Mouse (Mus musculus) testis, adult 10 weeks (tissue): ENCODE results near the gene Lrrc2. TPM values are rescaled to one million over a fixed set of nuclear protein-coding genes. Genes with fewer than 3 reads are reported as not detected.

Source experiments
- polyA plus RNA-seq: library from polyadenylated mRNA; stranded (reverse); fragments of 350-450 nt; fragmentation: Illumina TruSeq; extraction: RNeasy Lipid Tissue Mini Kit (QIAGEN cat#74804); gene quantifications from one replicate; pipeline ENCODE4 v1.2.3, GENCODE M21; 2014; ENCODE audit warnings: low read depth, low replicate concordance

Lrrc2 gene
- polyA plus RNA-seq: 0.94 TPM

DNA sequence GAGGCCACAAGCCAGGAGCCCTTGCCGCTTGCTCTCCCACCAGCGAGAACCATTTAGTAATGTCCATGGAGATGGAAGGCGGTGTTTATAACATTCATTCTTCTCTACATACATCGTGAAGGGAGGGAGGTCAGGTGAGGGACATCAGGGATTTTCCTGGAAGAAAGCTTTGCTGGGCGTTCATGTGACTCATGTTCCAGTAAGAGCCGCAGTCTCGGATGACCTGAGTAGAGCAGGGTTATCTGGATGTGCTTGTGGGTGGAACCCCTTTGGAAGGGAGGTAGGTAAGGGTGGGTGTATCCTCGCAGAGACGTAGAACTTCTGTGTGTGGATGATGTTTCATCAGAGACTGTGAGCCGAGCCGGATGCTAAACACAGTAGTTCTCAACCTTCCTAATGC is at the start of gene Lrrc2:
Gene Lrrc2, plus strand, starts transcription at position 149 of the 400 bp plus-strand sequence.

DNA sequence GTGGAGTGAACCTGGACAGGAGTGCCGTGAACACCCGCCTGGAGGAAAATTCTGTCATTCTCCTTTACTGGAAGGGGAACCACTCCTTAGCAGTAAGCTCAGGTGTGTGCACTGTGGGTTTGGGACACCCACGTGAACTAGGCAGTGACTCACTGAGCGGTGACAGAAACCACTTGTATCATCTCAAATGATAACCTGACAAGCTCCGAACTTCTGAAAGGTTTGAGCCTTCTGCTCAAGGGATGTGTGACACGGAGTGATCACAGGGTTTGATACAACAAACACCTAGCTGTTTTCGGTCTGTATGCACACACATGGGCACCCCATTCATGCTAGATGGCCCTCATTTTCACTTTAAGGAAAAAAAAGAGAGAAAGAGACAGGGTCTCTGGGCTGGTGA is 34.6 kb upstream of the Lrrc2 start, which contains the start of gene Fam240a:
Gene Fam240a, minus strand, starts transcription at position 76 of the 400 bp plus-strand sequence.

DNA sequence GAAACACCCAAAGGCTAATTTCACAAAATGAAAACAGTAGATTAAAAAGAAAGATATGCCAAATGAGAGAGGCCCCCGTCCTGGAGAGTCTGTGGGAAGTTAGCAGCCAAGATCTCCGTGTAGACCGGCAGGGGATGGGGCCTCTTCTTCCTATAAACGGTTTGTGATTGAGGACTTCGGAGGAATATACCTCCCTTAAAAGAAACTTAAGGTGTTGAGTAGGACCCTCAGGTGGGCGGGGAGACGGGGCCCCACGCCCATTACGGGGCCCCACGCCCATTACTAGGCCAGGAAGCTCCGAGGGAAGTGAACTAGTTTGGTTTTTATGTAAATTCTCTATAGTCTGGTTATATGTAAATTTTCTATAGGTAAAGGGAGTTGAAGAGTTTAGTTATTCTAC is 5.4 kb upstream of the Lrrc2 start, which contains the start of gene Tdgf1:
Gene Tdgf1, minus strand, starts transcription at position 233 of the 400 bp plus-strand sequence.

DNA sequence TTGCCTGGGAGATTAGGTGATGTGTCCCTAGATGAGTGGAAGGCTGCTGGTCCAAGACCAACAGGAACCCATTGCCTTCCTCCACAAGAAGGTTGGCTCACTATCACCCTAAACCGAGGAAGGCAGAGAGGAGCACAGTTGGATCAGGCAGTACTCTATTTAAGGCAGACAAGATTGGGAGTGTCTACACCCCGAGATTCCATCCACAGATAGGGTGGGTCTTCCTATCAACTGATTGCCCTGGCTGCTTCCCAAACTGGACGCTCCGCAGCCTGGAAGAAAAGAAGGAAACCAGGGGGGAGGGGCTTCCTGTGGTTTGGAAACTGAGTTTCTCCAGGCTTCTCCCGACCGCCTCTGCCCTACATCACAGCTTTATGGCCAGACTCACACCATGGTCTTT is 38.9 kb downstream of the Lrrc2 start, which contains the start of gene Rtp3:
Gene Rtp3, minus strand, starts transcription at position 380 of the 400 bp plus-strand sequence.

DNA sequence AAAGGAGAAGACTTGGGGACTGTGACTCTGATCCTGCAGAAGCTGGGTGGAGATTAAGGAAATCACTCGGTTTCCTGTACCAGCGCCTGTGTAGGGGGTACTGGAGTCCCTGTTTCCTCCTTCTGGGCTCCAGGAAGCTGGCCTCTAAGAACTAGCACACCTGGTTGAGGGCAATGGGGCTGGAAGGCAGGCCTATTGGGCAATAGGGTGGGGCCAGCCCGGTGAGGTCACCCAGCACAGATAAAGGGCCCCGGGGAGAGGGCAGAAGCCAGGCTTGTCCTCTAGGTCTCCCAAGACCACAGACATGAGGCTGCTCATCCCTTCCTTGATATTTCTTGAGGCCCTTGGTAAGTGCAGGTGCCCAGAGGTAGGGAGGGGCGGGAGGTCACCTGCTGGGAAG is 67.7 kb downstream of the Lrrc2 start, which contains the start of gene Ltf:
Gene Ltf, plus strand, starts transcription at position 250 of the 400 bp plus-strand sequence.

Other genes starting within 250 kb of the Lrrc2 start
- not detected for gene Myl3, start 209.7 kb upstream of the Lrrc2 start, polyA plus RNA-seq
- 0.11 TPM for gene Pth1r, start 204.4 kb upstream of the Lrrc2 start, polyA plus RNA-seq
- gene Prss42, start 153.4 kb upstream of the Lrrc2 start, polyA plus RNA-seq: 31.9 TPM
- 11.8 TPM for gene Prss44, start 137.6 kb upstream of the Lrrc2 start, polyA plus RNA-seq
- 7.0 TPM for gene Prss43, start 124.9 kb upstream of the Lrrc2 start, polyA plus RNA-seq
- 6.0 TPM for gene Prss45, start 117.0 kb upstream of the Lrrc2 start, polyA plus RNA-seq
- 21.8 TPM for gene Prss46, start 107.0 kb upstream of the Lrrc2 start, polyA plus RNA-seq
- gene Prss50, start 93.6 kb upstream of the Lrrc2 start, polyA plus RNA-seq: 5.6 TPM
- 0.70 TPM for gene Als2cl, start 71.7 kb upstream of the Lrrc2 start, polyA plus RNA-seq
- 1.7 TPM for gene Tmie, start 71.4 kb upstream of the Lrrc2 start, polyA plus RNA-seq
- gene Fam240a, start 34.7 kb upstream of the Lrrc2 start, polyA plus RNA-seq: not detected
- 0.41 TPM for gene Tdgf1, start 5.4 kb upstream of the Lrrc2 start, polyA plus RNA-seq
- 0.31 TPM for gene Rtp3, start 39.0 kb downstream of the Lrrc2 start, polyA plus RNA-seq
- 0.38 TPM for gene Ltf, start 67.7 kb downstream of the Lrrc2 start, polyA plus RNA-seq
- 0.22 TPM for gene Ccrl2, start 106.0 kb downstream of the Lrrc2 start, polyA plus RNA-seq
- 469 TPM for gene Lrrfip2, start 166.0 kb downstream of the Lrrc2 start, polyA plus RNA-seq